Mouse (Mus musculus): ENCODE measurements around the gene Hist1h2be. TPM values are rescaled to one million over a fixed set of nuclear protein-coding genes. Genes with fewer than 3 reads are reported as not detected.
"Not testable (repeated sequence)": the region's sequence is repeated elsewhere in the genome, so short reads cannot be mapped to it uniquely, and the experiment has no call there.

The Hist1h2be gene
- 1.3 and 1.8 TPM in 2 replicates for polyA plus RNA-seq (2014; fragmentation: Nextera tagmentation; extraction: Ambion mirVana)

GRCm38 (mm10) chr13:23620733-23621531 lies at the start of gene Hist1h2be:
Gene Hist1h2be (minus strand): TSS chr13:23621124.
- Histone ChIP-seq H3K4me3 (ENCODE audit: control insufficient read depth in 1 of 2, insufficient read depth in 1 of 2, low read depth in 1 of 2, low read length in 2 of 2) (peak within 1 kb of the TSS; percentile 54 to 82), H3K36me3 (ENCODE audit: control insufficient read depth, insufficient read depth, low read length) (no peaks in the 10 kb centered on the region), H3K9ac (ENCODE audit: low read length) (peak within 1 kb of the TSS; percentile 87), H3K27ac (replicated peaks in 1 of 2; ENCODE audit: control insufficient read depth in 1 of 2, insufficient read depth in 1 of 2, low read depth in 2 of 2, low read length in 2 of 2) (peak within 1 kb of the TSS; percentile 91 to 94), H3K4me1 (ENCODE audit: control insufficient read depth in 2 of 2, insufficient read depth in 2 of 2, low read length in 2 of 2) (peaks cover 2 to 11% of the 10 kb centered on the region in 2 experiments; a peak in 3 of 4 replicates), H3K9me3 (ENCODE audit: control insufficient read depth, low read length) (no peaks in the 10 kb centered on the region), H3K4me2 (ENCODE audit: low read length) (peak within 1 kb of the TSS; percentile 89), H3K27me3 (ENCODE audit: control insufficient read depth, insufficient read depth, low read length) (no peaks in the 10 kb centered on the region)
- peak; percentile 70 for ATAC-seq (ENCODE audit: insufficient number of reproducible peaks, insufficient read depth, low FRiP score, low read depth)
- WGBS: under 1% methylated on average over 27 of the region's 27 CpGs

GRCm38 (mm10) chr13:23662536-23662935 lies 41.6 kb upstream of the Hist1h2be start:
- H3K9me3 ChIP-seq (ENCODE audit: control insufficient read depth, low read length): no peaks in the 10 kb centered on the region
- no peak overlapping the region for H3K4me3 ChIP-seq (ENCODE audit: control insufficient read depth in 1 of 2, insufficient read depth in 1 of 2, low read depth in 1 of 2, low read length in 2 of 2)
- no peaks in the 10 kb centered on the region for H3K27me3 ChIP-seq (ENCODE audit: control insufficient read depth, insufficient read depth, low read length)
- H3K4me1 ChIP-seq (ENCODE audit: control insufficient read depth in 2 of 2, insufficient read depth in 2 of 2, low read length in 2 of 2): no peaks in the 10 kb centered on the region; a peak in 1 of 4 replicates
- no peaks in the 10 kb centered on the region for H3K36me3 ChIP-seq (ENCODE audit: control insufficient read depth, insufficient read depth, low read length)
- no peak overlapping the region for H3K9ac ChIP-seq (ENCODE audit: low read length)
- H3K4me2 ChIP-seq (ENCODE audit: low read length): no peak overlapping the region
- no peak for ATAC-seq (ENCODE audit: insufficient number of reproducible peaks, insufficient read depth, low FRiP score, low read depth)
- WGBS: 38% methylated on average over 3 of the region's 3 CpGs
- H3K27ac ChIP-seq (replicated peaks in 1 of 2; ENCODE audit: control insufficient read depth in 1 of 2, insufficient read depth in 1 of 2, low read depth in 2 of 2, low read length in 2 of 2): no peak overlapping the region

- Histone ChIP-seq H3K27me3 (ENCODE audit: control insufficient read depth, insufficient read depth, low read length) (no peaks in the 10 kb centered on the region), H3K9me3 (ENCODE audit: control insufficient read depth, low read length) (no peaks in the 10 kb centered on the region), H3K4me2 (ENCODE audit: low read length) (no peak overlapping the region), H3K9ac (ENCODE audit: low read length) (no peak overlapping the region), H3K36me3 (ENCODE audit: control insufficient read depth, insufficient read depth, low read length) (no peaks in the 10 kb centered on the region), H3K4me3 (ENCODE audit: control insufficient read depth in 1 of 2, insufficient read depth in 1 of 2, low read depth in 1 of 2, low read length in 2 of 2) (no peak overlapping the region), H3K27ac (replicated peaks in 1 of 2; ENCODE audit: control insufficient read depth in 1 of 2, insufficient read depth in 1 of 2, low read depth in 2 of 2, low read length in 2 of 2) (no peak overlapping the region), H3K4me1 (ENCODE audit: control insufficient read depth in 2 of 2, insufficient read depth in 2 of 2, low read length in 2 of 2) (no peaks in the 10 kb centered on the region; a peak in 1 of 4 replicates)
- ATAC-seq (ENCODE audit: insufficient number of reproducible peaks, insufficient read depth, low FRiP score, low read depth): no peak
- whole genome bisulfite sequencing: 54% methylated on average over 6 of the region's 6 CpGs
Measured at GRCm38 (mm10) chr13:23659636-23660366, 38.9 kb upstream of the Hist1h2be start.

- H3K27ac ChIP-seq (replicated peaks in 1 of 2; ENCODE audit: control insufficient read depth in 1 of 2, insufficient read depth in 1 of 2, low read depth in 2 of 2, low read length in 2 of 2): no peak overlapping the region
- 18% methylated on average over 1 of the region's 1 CpGs for WGBS
- no peak overlapping the region for H3K9ac ChIP-seq (ENCODE audit: low read length)
- no peaks in the 10 kb centered on the region for H3K4me1 ChIP-seq (ENCODE audit: control insufficient read depth in 2 of 2, insufficient read depth in 2 of 2, low read length in 2 of 2)
- H3K27me3 ChIP-seq (ENCODE audit: control insufficient read depth, insufficient read depth, low read length): no peaks in the 10 kb centered on the region
- no peak for ATAC-seq (ENCODE audit: insufficient number of reproducible peaks, insufficient read depth, low FRiP score, low read depth)
- no peak overlapping the region for H3K4me3 ChIP-seq (ENCODE audit: control insufficient read depth in 1 of 2, insufficient read depth in 1 of 2, low read depth in 1 of 2, low read length in 2 of 2)
- H3K36me3 ChIP-seq (ENCODE audit: control insufficient read depth, insufficient read depth, low read length): no peaks in the 10 kb centered on the region
- no peaks in the 10 kb centered on the region for H3K9me3 ChIP-seq (ENCODE audit: control insufficient read depth, low read length)
- no peak overlapping the region for H3K4me2 ChIP-seq (ENCODE audit: low read length)
Measured at GRCm38 (mm10) chr13:23630653-23631052, 9.7 kb upstream of the Hist1h2be start.

GRCm38 (mm10) chr13:23622861-23623450 lies 2.0 kb upstream of the Hist1h2be start:
- ATAC-seq (ENCODE audit: insufficient number of reproducible peaks, insufficient read depth, low FRiP score, low read depth): no peak
- Histone ChIP-seq H3K27ac (replicated peaks in 1 of 2; ENCODE audit: control insufficient read depth in 1 of 2, insufficient read depth in 1 of 2, low read depth in 2 of 2, low read length in 2 of 2) (peak overlapping the region in 1 of 2 experiments; percentile 91; a peak in 2 of 4 replicates), H3K4me3 (ENCODE audit: control insufficient read depth in 1 of 2, insufficient read depth in 1 of 2, low read depth in 1 of 2, low read length in 2 of 2) (peak overlapping the region in 1 of 2 experiments; percentile 54; a peak in 3 of 4 replicates), H3K4me1 (ENCODE audit: control insufficient read depth in 2 of 2, insufficient read depth in 2 of 2, low read length in 2 of 2) (peaks cover 2 to 11% of the 10 kb centered on the region in 2 experiments; a peak in 3 of 4 replicates), H3K4me2 (ENCODE audit: low read length) (peak overlapping the region; percentile 89), H3K27me3 (ENCODE audit: control insufficient read depth, insufficient read depth, low read length) (no peaks in the 10 kb centered on the region), H3K9ac (ENCODE audit: low read length) (peak overlapping the region; percentile 71), H3K36me3 (ENCODE audit: control insufficient read depth, insufficient read depth, low read length) (no peaks in the 10 kb centered on the region), H3K9me3 (ENCODE audit: control insufficient read depth, low read length) (no peaks in the 10 kb centered on the region)
- WGBS: 23% methylated on average over 7 of the region's 7 CpGs

GRCm38 (mm10) chr13:23622175-23622671 lies 1.3 kb upstream of the Hist1h2be start, which contains the start of gene Hist1h1e:
Gene Hist1h1e (minus strand): TSS chr13:23622558.
- H3K27me3 ChIP-seq (ENCODE audit: control insufficient read depth, insufficient read depth, low read length); H3K9me3 ChIP-seq (ENCODE audit: control insufficient read depth, low read length); H3K36me3 ChIP-seq (ENCODE audit: control insufficient read depth, insufficient read depth, low read length): not testable (repeated sequence)
- Histone ChIP-seq H3K9ac (ENCODE audit: low read length) (peak within 1 kb of the TSS; percentile 87), H3K4me3 (ENCODE audit: control insufficient read depth in 1 of 2, insufficient read depth in 1 of 2, low read depth in 1 of 2, low read length in 2 of 2) (peak within 1 kb of the TSS; percentile 54 to 82), H3K4me1 (ENCODE audit: control insufficient read depth in 2 of 2, insufficient read depth in 2 of 2, low read length in 2 of 2) (peaks cover 2 to 11% of the 10 kb centered on the region in 2 experiments; a peak in 3 of 4 replicates), H3K4me2 (ENCODE audit: low read length) (peak within 1 kb of the TSS; percentile 89), H3K27ac (replicated peaks in 1 of 2; ENCODE audit: control insufficient read depth in 1 of 2, insufficient read depth in 1 of 2, low read depth in 2 of 2, low read length in 2 of 2) (peak within 1 kb of the TSS; percentile 91 to 94)
- WGBS: under 1% methylated on average over 52 of the region's 53 CpGs
- ATAC-seq (ENCODE audit: insufficient number of reproducible peaks, insufficient read depth, low FRiP score, low read depth): peak; percentile 92

- Histone ChIP-seq H3K4me2 (ENCODE audit: low read length) (peak overlapping the region; percentile 89), H3K4me1 (ENCODE audit: control insufficient read depth in 2 of 2, insufficient read depth in 2 of 2, low read length in 2 of 2) (peaks cover 2 to 11% of the 10 kb centered on the region in 2 experiments; a peak in 3 of 4 replicates), H3K27ac (replicated peaks in 1 of 2; ENCODE audit: control insufficient read depth in 1 of 2, insufficient read depth in 1 of 2, low read depth in 2 of 2, low read length in 2 of 2) (peak overlapping the region; percentile 91 to 94), H3K9ac (ENCODE audit: low read length) (peak overlapping the region; percentile 87), H3K27me3 (ENCODE audit: control insufficient read depth, insufficient read depth, low read length) (no peaks in the 10 kb centered on the region), H3K4me3 (ENCODE audit: control insufficient read depth in 1 of 2, insufficient read depth in 1 of 2, low read depth in 1 of 2, low read length in 2 of 2) (peak overlapping the region; percentile 54 to 82), H3K36me3 (ENCODE audit: control insufficient read depth, insufficient read depth, low read length) (no peaks in the 10 kb centered on the region), H3K9me3 (ENCODE audit: control insufficient read depth, low read length) (no peaks in the 10 kb centered on the region)
- peak; percentile 85 for ATAC-seq (ENCODE audit: insufficient number of reproducible peaks, insufficient read depth, low FRiP score, low read depth)
- under 1% methylated on average over 18 of the region's 18 CpGs for WGBS
Measured at GRCm38 (mm10) chr13:23621532-23622174, 729 bp upstream of the Hist1h2be start.

All from heart, embryonic 14.5 days (tissue).